Mouse (Mus musculus): ENCODE data around the gene Plk1. TPM values are rescaled to one million over a fixed set of nuclear protein-coding genes. Genes with fewer than 3 reads are reported as not detected.

Plk1 gene
- polyA plus RNA-seq, 1 experiment from 2014 or later: 150 TPM

DNA sequence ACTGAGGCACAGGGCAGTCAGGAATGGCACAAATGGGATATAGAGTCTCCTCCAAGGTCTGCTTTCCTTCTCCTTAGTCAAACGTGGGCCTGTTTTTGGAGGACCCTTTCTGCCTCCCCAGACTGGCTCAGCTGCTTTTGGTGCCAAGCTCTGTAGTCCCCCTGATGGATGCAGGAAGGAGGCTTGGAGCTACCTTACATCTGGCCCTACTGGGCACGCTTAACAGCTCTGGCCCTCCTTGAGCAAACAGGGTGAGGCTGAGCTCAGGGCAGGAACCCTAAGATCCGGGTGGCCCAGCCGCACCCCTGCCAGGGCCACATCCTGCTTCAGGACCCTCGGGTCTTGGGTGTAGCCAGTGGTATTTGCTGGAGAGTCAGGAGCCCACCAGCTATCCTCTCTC lies 25.3 kb downstream of the Plk1 start:
- ATAC-seq (ENCODE audit: low FRiP score, low TSS enrichment): no peak
- Histone ChIP-seq H3K27ac (ENCODE audit: low read length) (no peak overlapping the region), H3K9me3 (ENCODE audit: low read length) (no peaks in the 10 kb centered on the region), H3K27me3 (ENCODE audit: insufficient read depth, low read length) (no peaks in the 10 kb centered on the region), H3K36me3 (ENCODE audit: insufficient read depth, low read length) (no peaks in the 10 kb centered on the region), H3K4me2 (replicated peaks; ENCODE audit: low read depth, low read length) (no peak overlapping the region), H3K4me3 (ENCODE audit: low read length) (no peak overlapping the region), H3K9ac (replicated peaks; ENCODE audit: low read length) (no peak overlapping the region), H3K4me1 (ENCODE audit: insufficient read depth, low read length) (0 out of 2 replicates have a peak, but pooled peaks cover 3% of the 10 kb centered on the region)
- WGBS: 73% methylated on average over 5 of the region's 5 CpGs

DNA sequence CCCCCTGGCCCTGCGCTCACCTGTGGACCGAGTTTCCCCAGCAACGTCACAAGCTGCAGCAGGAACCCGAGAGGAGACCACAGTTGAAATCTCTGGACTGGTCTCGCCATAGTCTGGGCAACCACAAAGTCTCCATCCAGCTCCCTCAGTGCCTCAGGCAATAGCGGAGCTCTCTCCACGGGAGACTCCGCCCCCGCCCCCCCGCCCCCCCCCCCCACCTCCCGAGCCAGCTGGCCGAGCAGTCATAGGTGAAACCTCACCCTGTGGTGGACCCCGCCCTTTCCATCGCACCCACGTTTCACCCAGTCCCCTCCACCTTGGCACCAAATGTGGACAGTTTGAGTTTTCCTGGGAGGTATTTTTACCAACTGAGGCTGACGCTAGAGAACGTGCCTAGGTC lies 26.8 kb downstream of the Plk1 start, which contains the start of gene Ern2:
Ern2 (minus strand) TSS at position 165 of the 400 bp plus-strand sequence.
- H3K36me3 ChIP-seq (ENCODE audit: insufficient read depth, low read length): no peaks in the 10 kb centered on the region
- H3K9ac ChIP-seq (replicated peaks; ENCODE audit: low read length): no peak within 1 kb of the TSS
- no peaks in the 10 kb centered on the region for H3K9me3 ChIP-seq (ENCODE audit: low read length)
- no peaks in the 10 kb centered on the region for H3K27me3 ChIP-seq (ENCODE audit: insufficient read depth, low read length)
- H3K4me3 ChIP-seq (ENCODE audit: low read length): no peak within 1 kb of the TSS
- H3K27ac ChIP-seq (ENCODE audit: low read length): no peak within 1 kb of the TSS
- ATAC-seq (ENCODE audit: low FRiP score, low TSS enrichment): no peak; the same call in 1 of the 2 replicates
- H3K4me2 ChIP-seq (replicated peaks; ENCODE audit: low read depth, low read length): peak within 1 kb of the TSS; percentile 31; the same call in 1 of the 2 replicates
- WGBS: 15% methylated on average over 15 of the region's 17 CpGs
- H3K4me1 ChIP-seq (ENCODE audit: insufficient read depth, low read length): 0 out of 2 replicates have a peak, but pooled peaks cover 3% of the 10 kb centered on the region

DNA sequence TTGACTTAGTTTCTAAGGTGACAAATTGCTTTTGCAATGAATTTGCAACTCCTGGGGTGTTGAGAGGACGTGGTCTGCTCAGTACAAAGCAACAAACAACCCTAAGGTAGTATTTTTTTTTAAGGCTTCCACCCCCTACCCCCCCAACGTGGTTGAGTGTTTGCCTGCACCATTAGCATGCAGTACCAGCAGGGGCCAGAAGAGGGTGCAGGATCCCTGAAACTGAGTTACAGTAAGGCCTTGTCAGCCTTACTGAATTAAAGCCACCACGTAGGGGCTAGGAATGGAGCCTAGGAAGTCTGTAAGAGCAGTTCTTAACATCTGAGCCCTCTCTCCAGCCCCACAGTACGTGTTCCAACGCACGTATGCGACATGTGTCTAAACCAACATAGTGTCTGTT lies 30.2 kb downstream of the Plk1 start:
- WGBS: 29% methylated on average over 7 of the region's 7 CpGs
- ATAC-seq (ENCODE audit: low FRiP score, low TSS enrichment): no peak
- H3K9ac ChIP-seq (replicated peaks; ENCODE audit: low read length): no peak overlapping the region

DNA sequence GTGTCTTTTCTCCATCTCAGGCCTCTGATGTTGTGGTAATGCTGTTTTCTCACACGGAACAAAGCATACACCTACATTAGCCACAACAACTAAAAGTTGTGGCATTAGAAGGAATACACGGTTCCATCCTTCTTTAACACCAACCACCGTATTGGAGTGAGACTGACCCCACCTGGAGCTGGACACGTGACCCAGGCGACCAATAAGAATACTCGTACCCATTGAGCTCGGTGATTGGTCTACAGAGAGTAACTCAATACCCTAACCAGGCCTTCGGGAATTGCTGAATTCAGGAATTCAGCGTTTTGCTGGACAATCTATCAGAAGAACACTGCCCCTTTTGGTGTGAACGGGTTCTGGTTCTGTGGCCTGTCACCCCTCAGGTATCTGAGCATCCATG lies 31.9 kb downstream of the Plk1 start:
- no peak overlapping the region for H3K9ac ChIP-seq (replicated peaks; ENCODE audit: low read length)
- H3K36me3 ChIP-seq (ENCODE audit: insufficient read depth, low read length): no peaks in the 10 kb centered on the region
- H3K27ac ChIP-seq (ENCODE audit: low read length): no peak overlapping the region
- H3K4me2 ChIP-seq (replicated peaks; ENCODE audit: low read depth, low read length): no peak overlapping the region
- no peak overlapping the region for H3K4me3 ChIP-seq (ENCODE audit: low read length)
- H3K27me3 ChIP-seq (ENCODE audit: insufficient read depth, low read length): no peaks in the 10 kb centered on the region
- H3K9me3 ChIP-seq (ENCODE audit: low read length): no peaks in the 10 kb centered on the region
- no peaks in the 10 kb centered on the region for H3K4me1 ChIP-seq (ENCODE audit: insufficient read depth, low read length)
- ATAC-seq (ENCODE audit: low FRiP score, low TSS enrichment): no peak
- 62% methylated on average over 10 of the region's 10 CpGs for WGBS

More for the DNA sequence above, 30.2 kb downstream of the Plk1 start:
- no peak overlapping the region for H3K27ac ChIP-seq (ENCODE audit: low read length)
- H3K4me1 ChIP-seq (ENCODE audit: insufficient read depth, low read length): 0 out of 2 replicates have a peak, but pooled peaks cover 3% of the 10 kb centered on the region
- no peak overlapping the region for H3K4me3 ChIP-seq (ENCODE audit: low read length)
- H3K36me3 ChIP-seq (ENCODE audit: insufficient read depth, low read length): no peaks in the 10 kb centered on the region
- H3K4me2 ChIP-seq (replicated peaks; ENCODE audit: low read depth, low read length): no peak overlapping the region
- H3K9me3 ChIP-seq (ENCODE audit: low read length): no peaks in the 10 kb centered on the region
- no peaks in the 10 kb centered on the region for H3K27me3 ChIP-seq (ENCODE audit: insufficient read depth, low read length)

DNA sequence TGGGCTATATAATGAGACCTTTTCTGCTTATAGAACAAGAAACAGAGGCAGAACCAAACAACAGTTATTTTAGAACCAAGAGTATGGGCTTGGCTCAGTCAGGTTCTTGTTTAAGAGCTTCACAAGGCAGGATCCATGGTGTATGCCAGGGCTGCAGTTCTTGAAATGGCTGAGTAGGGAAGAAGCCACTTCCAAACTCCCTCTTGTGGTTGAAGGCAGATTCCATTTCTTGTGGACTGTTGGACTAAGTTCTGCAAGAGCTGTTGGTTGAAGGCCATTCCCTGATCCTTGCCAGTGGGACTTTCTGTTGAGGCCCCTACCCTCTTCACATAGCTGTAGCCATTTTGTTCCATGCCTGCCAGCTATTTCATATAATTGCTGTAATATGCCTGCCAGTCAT lies 34.7 kb downstream of the Plk1 start:
- Histone ChIP-seq H3K4me1 (ENCODE audit: insufficient read depth, low read length) (no peaks in the 10 kb centered on the region), H3K4me3 (ENCODE audit: low read length) (no peak overlapping the region), H3K4me2 (replicated peaks; ENCODE audit: low read depth, low read length) (no peak overlapping the region), H3K9ac (replicated peaks; ENCODE audit: low read length) (no peak overlapping the region), H3K27me3 (ENCODE audit: insufficient read depth, low read length) (no peaks in the 10 kb centered on the region), H3K27ac (ENCODE audit: low read length) (no peak overlapping the region), H3K36me3 (ENCODE audit: insufficient read depth, low read length) (no peaks in the 10 kb centered on the region), H3K9me3 (ENCODE audit: low read length) (no peaks in the 10 kb centered on the region)
- no peak for ATAC-seq (ENCODE audit: low FRiP score, low TSS enrichment)

DNA sequence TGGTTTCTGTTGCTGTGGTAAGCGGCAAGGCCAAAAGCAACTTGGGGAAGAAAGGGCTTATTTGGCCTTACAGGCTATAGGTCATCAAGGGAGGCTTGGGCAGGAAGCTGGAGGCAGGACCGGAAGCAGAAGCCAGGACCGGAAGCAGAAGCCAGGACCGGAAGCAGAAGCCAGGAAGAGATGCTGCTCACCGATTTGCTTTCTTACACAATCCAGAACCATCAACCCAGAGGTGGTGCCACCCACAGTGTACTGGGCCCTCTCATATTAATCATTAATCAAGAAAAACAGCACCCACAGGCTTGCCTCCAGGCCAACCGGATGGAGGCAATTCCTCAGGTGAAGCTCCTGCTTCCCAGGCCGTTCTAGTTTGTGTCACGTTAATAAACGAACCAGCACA lies 37.5 kb downstream of the Plk1 start:
- H3K27ac ChIP-seq (ENCODE audit: low read length): no peak overlapping the region
- H3K27me3 ChIP-seq (ENCODE audit: insufficient read depth, low read length): no peaks in the 10 kb centered on the region
- no peaks in the 10 kb centered on the region for H3K4me1 ChIP-seq (ENCODE audit: insufficient read depth, low read length)
- no peak overlapping the region for H3K9ac ChIP-seq (replicated peaks; ENCODE audit: low read length)
- 0 out of 2 replicates have a peak, but pooled peaks have one; percentile 12 for ATAC-seq (ENCODE audit: low FRiP score, low TSS enrichment)
- no peak overlapping the region for H3K4me3 ChIP-seq (ENCODE audit: low read length)
- H3K9me3 ChIP-seq (ENCODE audit: low read length): no peaks in the 10 kb centered on the region
- H3K4me2 ChIP-seq (replicated peaks; ENCODE audit: low read depth, low read length): no peak overlapping the region
- no peaks in the 10 kb centered on the region for H3K36me3 ChIP-seq (ENCODE audit: insufficient read depth, low read length)
- WGBS: 76% methylated on average over 9 of the region's 9 CpGs

DNA sequence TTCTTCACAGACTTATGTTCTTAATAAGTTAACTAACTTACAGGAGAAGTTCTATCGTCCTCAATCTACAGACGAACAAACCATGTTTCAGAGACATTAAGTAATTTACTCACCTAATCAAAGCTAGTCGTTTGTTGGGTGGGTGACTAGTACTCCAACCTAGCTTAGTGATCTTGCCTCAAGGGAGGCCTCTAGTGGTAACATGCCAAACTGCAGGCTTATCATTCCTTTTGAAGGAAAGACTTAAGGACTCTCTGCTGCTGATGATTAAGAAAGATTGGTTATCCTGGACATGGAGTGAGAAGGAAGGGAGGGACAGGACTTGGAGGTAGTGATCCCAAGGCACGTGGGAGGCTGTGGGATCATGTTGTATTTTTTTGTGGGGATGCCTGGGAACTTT lies 38.1 kb downstream of the Plk1 start:
- H3K4me2 ChIP-seq (replicated peaks; ENCODE audit: low read depth, low read length): no peak overlapping the region
- no peak overlapping the region for H3K27ac ChIP-seq (ENCODE audit: low read length)
- H3K4me1 ChIP-seq (ENCODE audit: insufficient read depth, low read length): no peaks in the 10 kb centered on the region
- ATAC-seq (ENCODE audit: low FRiP score, low TSS enrichment): no peak
- 23% methylated on average over 4 of the region's 4 CpGs for WGBS
- no peaks in the 10 kb centered on the region for H3K9me3 ChIP-seq (ENCODE audit: low read length)
- H3K4me3 ChIP-seq (ENCODE audit: low read length): no peak overlapping the region
- H3K36me3 ChIP-seq (ENCODE audit: insufficient read depth, low read length): no peaks in the 10 kb centered on the region
- no peaks in the 10 kb centered on the region for H3K27me3 ChIP-seq (ENCODE audit: insufficient read depth, low read length)
- H3K9ac ChIP-seq (replicated peaks; ENCODE audit: low read length): no peak overlapping the region

DNA sequence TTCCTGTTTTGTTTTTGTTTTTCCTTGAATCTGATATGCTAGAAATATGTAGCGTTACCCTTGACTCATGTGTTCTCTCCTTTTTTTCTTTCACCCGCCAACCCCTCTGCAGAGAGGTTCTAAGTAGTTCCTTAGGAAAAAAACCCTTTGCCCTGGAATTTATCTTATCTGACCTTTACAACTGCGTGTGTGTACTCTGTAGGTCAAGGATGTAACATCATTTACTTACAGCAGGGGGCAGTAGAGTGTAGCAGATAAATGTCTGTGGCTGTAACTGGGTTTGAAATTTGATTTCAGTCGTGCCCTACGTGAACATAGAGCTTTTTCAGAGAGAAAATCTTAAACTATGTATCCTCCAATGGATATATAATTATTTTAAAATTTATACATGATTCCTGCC lies 40.1 kb downstream of the Plk1 start:
- Histone ChIP-seq H3K9me3 (ENCODE audit: low read length) (no peaks in the 10 kb centered on the region), H3K9ac (replicated peaks; ENCODE audit: low read length) (no peak overlapping the region), H3K4me1 (ENCODE audit: insufficient read depth, low read length) (no peaks in the 10 kb centered on the region), H3K4me2 (replicated peaks; ENCODE audit: low read depth, low read length) (no peak overlapping the region), H3K4me3 (ENCODE audit: low read length) (no peak overlapping the region), H3K36me3 (ENCODE audit: insufficient read depth, low read length) (no peaks in the 10 kb centered on the region), H3K27me3 (ENCODE audit: insufficient read depth, low read length) (no peaks in the 10 kb centered on the region), H3K27ac (ENCODE audit: low read length) (no peak overlapping the region)
- no peak for ATAC-seq (ENCODE audit: low FRiP score, low TSS enrichment)
- 25% methylated on average over 5 of the region's 5 CpGs for whole genome bisulfite sequencing

DNA sequence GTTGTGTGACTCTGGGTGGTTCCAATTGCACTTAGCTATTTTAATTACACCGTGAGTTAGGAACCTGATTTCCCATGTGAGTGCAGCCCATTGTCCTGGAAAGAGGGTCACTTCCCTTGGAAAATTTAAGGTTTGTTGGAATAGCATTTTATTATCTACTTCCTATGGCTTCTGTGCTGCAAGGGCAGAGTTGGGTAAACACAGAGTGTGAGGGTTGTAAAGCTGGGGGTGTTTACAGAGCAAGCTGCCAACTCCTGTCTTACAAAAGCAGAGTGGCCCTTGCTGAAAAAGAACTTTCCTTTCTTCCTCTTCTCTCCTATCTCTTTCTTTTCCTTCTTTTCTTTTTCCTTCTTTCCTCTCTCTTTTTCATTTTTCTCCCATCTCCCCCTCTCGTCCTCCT lies 44.7 kb downstream of the Plk1 start:
- no peaks in the 10 kb centered on the region for H3K36me3 ChIP-seq (ENCODE audit: insufficient read depth, low read length)
- H3K4me1 ChIP-seq (ENCODE audit: insufficient read depth, low read length): no peaks in the 10 kb centered on the region
- H3K4me3 ChIP-seq (ENCODE audit: low read length): no peak overlapping the region
- no peaks in the 10 kb centered on the region for H3K9me3 ChIP-seq (ENCODE audit: low read length)
- no peak overlapping the region for H3K9ac ChIP-seq (replicated peaks; ENCODE audit: low read length)
- no peak overlapping the region for H3K27ac ChIP-seq (ENCODE audit: low read length)
- H3K27me3 ChIP-seq (ENCODE audit: insufficient read depth, low read length): no peaks in the 10 kb centered on the region
- ATAC-seq (ENCODE audit: low FRiP score, low TSS enrichment): no peak
- H3K4me2 ChIP-seq (replicated peaks; ENCODE audit: low read depth, low read length): no peak overlapping the region
- WGBS: 21% methylated on average over 2 of the region's 2 CpGs

DNA sequence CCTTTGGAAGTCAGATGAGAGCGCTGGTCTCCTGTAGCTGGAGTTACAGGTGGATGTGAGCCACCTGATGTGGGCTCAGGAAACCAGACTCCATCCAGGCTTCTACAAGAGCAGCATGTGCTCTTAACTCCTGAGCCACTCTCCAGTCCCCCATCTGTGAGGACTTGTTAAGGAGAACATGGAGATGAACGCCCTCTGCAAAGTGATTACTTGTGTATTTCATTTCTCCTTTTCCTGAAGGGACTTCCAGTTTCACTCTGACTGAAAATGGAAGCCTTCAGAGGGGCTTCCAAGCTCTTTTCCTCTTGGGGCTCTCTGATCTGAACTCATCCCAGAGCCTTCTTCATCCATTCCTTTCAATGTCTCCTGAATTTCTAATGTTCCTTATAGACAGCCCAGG lies 46.9 kb downstream of the Plk1 start:
- no peak overlapping the region for H3K4me2 ChIP-seq (replicated peaks; ENCODE audit: low read depth, low read length)
- no peak overlapping the region for H3K4me3 ChIP-seq (ENCODE audit: low read length)
- no peaks in the 10 kb centered on the region for H3K9me3 ChIP-seq (ENCODE audit: low read length)
- H3K27me3 ChIP-seq (ENCODE audit: insufficient read depth, low read length): no peaks in the 10 kb centered on the region
- no peak overlapping the region for H3K9ac ChIP-seq (replicated peaks; ENCODE audit: low read length)
- no peak overlapping the region for H3K27ac ChIP-seq (ENCODE audit: low read length)
- WGBS: 85% methylated on average over 2 of the region's 2 CpGs
- H3K36me3 ChIP-seq (ENCODE audit: insufficient read depth, low read length): no peaks in the 10 kb centered on the region
- H3K4me1 ChIP-seq (ENCODE audit: insufficient read depth, low read length): no peaks in the 10 kb centered on the region
- no peak for ATAC-seq (ENCODE audit: low FRiP score, low TSS enrichment)
